Mouse (Mus musculus): Measurements from ENCODE around the gene Tomm40l.

DNA sequence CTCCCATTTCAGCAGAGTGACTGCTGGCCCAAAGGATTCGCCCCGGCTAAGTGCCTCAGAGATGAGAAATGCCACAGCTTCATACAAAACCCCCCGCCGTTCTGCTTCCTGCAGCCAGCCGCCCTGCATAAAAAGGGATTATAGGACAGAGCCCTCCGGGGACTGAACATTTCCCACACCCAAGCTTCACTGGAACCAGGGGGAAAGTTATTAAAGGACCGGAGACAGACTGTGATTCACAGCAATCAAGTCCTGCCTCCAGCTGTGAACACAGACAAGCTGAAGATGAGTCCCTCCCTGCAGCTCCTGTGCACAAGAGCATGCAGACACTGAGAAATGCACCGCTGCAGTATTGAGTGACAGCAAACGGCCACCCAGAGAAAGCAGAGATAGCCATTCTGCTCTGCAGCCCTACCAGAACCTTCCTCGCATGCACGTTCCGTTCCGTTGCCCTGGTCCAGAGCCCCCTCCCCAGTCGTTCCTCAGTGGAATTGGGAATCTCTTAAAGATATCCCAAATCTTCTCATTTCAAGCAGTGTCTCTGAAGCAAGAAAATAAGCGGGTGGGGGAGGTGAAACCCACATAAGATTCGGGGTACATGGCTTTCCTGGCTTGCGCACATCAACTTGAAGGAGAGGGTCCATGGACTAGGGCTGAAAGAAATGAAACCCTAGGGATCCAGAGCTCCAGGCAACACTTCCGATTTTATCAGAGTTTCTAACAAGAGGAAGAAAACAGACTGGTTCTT, 29.0 kb downstream of the Tomm40l start:
- TF ChIP-seq CTCF (IDR thresholded peaks at IDR 0.05; ENCODE audit: low read depth) (no peak), EP300 (IDR thresholded peaks at IDR 0.05; ENCODE audit: low read depth) (no peak)

All from liver, postnatal 0 days (tissue).